Mouse (Mus musculus) stomach, postnatal 0 days (tissue): ENCODE measurements around the gene Shc2. TPM values are rescaled to one million over a fixed set of nuclear protein-coding genes. Genes with fewer than 3 reads are reported as not detected.

ENCODE experiments used
- ATAC-seq: fragments of 200-750 bp; cut with Nextera tagmentation; 2 replicates; pipeline ENCODE4 v1.8.0; 2017; ENCODE audit not compliant: low FRiP score, low TSS enrichment
- DNase-seq: peaks from one replicate; pipeline ENCODE4 v3.0.0-alpha.2; 2016; ENCODE audit warnings: low spot score
- H3K27ac ChIP-seq: fragments of 300-500 bp; sonication (generic); replicated peaks from 2 replicates; pipeline ENCODE4 v1.5.1; 2014; ENCODE audit warnings: mild to moderate bottlenecking, control low read depth
- H3K27me3 ChIP-seq: fragments of 300-500 bp; sonication (generic); 2 replicates; pipeline ENCODE4 v1.6.1; 2014; ENCODE audit warnings: low read length; ENCODE audit not compliant: control insufficient read depth, insufficient read depth
- H3K36me3 ChIP-seq: fragments of 300-500 bp; sonication (generic); 2 replicates; pipeline ENCODE4 v1.6.1; 2014; ENCODE audit warnings: low read length, mixed read lengths; ENCODE audit not compliant: control insufficient read depth, insufficient read depth
- H3K4me1 ChIP-seq: fragments of 300-500 bp; sonication (generic); replicated peaks from 2 replicates; pipeline ENCODE4 v1.6.1; 2014; ENCODE audit warnings: antibody characterized with exemption; ENCODE audit not compliant: control insufficient read depth, insufficient read depth
- H3K4me2 ChIP-seq: fragments of 300-500 bp; sonication (generic); replicated peaks from 2 replicates; pipeline ENCODE4 v1.6.1; 2014; ENCODE audit warnings: low read depth, mild to moderate bottlenecking, control low read depth, moderate library complexity
- H3K4me3 ChIP-seq: fragments of 300-500 bp; sonication (generic); 2 replicates; pipeline ENCODE4 v1.5.1; 2014; ENCODE audit warnings: low read depth, low read length, control low read depth
- H3K9ac ChIP-seq: fragments of 300-500 bp; sonication (generic); 2 replicates; pipeline ENCODE4 v1.6.1; 2014; ENCODE audit warnings: mild to moderate bottlenecking, low read length, control low read depth, mixed read lengths
- H3K9me3 ChIP-seq: fragments of 300-500 bp; sonication (generic); 2 replicates; pipeline ENCODE4 v1.6.1; 2016; ENCODE audit warnings: low read length; ENCODE audit not compliant: control insufficient read depth
- CTCF ChIP-seq: IDR thresholded peaks from 2 replicates; pipeline ENCODE4 v1.5.1; 2016; ENCODE audit warnings: antibody characterized with exemption, low read depth, mild to moderate bottlenecking, moderate library complexity
- EP300 ChIP-seq: optimal IDR thresholded peaks from 2 replicates; pipeline ENCODE3; 2016; ENCODE audit warnings: antibody characterized with exemption
- WGBS: fragments of 180-500 bp; shearing (Covaris S2); extraction: QIAGEN DNeasy Blood & Tissue Kit; methylation state at CpG from one replicate; pipeline ENCODE4 v1.1.7; 2014; 5-methylcytosine and 5-hydroxymethylcytosine counted together
- polyA plus RNA-seq: library from polyadenylated mRNA; unstranded; fragments of >200 nt; fragmentation: Nextera tagmentation; extraction: Ambion mirVana; gene quantifications from 2 replicates; pipeline ENCODE4 v1.2.1, GENCODE M21; 2015

Gene Shc2
- polyA plus RNA-seq, 1 experiment from 2014 or later: 2.7 TPM

DNA sequence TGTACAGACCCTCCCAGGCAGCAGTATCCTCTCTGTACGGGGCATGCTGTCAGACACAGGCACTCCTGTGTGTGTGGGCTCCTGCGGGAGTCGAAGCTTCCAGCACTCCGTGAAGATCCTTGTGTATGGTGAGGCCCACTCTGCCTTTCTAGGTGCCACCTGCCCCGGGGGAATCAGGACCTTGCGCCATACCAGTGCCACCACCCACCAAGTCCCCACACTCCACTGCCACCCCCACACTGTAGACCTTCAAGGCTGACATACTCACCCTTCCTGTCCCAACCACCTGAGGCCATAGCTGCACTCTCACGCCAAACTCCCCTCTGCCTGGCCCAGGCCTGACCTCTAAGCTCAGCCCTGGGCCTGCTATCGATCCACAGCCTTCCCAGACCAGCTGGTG, 27.3 kb upstream of the Shc2 start:
- Histone ChIP-seq H3K4me1 (0 out of 2 replicates have a peak, but pooled peaks cover 2% of the 10 kb centered on the region), H3K4me3 (no peak overlapping the region), H3K27me3 (no peaks in the 10 kb centered on the region), H3K4me2 (no peak overlapping the region), H3K9ac (no peak overlapping the region), H3K9me3 (no peaks in the 10 kb centered on the region), H3K36me3 (no peaks in the 10 kb centered on the region), H3K27ac (no peak overlapping the region)
- WGBS: 85% methylated on average over 8 of the region's 8 CpGs
- TF ChIP-seq CTCF (no peak), EP300 (no peak)
- DNase-seq (no peak), ATAC-seq (no peak)

DNA sequence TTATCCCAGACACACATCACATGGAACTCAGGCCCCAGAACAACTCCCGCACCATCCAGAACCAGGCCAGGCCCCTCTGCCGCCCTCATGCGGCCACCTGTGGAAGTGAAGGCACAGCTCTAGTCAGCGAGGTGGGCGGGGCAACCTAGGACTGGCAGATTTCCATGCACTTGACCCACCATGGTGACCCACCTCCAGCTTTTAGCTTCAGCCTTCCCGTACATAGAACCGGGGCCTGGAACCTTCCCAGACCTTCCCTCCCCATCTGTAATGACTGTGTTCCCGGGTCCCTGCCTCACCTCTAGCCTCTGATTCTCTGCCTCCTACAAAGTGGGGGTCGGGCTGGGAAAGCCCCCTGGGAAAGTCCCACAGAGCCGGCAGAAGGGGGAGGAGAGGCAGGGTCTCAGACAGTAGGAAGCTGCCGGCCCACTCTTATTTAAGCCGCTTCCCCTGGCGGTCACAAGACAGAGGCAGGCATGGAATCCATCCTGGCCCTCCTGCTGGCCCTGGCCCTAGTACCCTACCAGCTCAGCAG, 26.5 kb upstream of the Shc2 start, which contains the start of gene Madcam1:
Madcam1 (plus strand) TSS at position 429 of the 535 bp plus-strand sequence.
- no peak within 1 kb of the TSS for H3K9ac ChIP-seq
- no peak within 1 kb of the TSS for H3K4me3 ChIP-seq
- H3K27ac ChIP-seq: no peak within 1 kb of the TSS
- H3K4me2 ChIP-seq: no peak within 1 kb of the TSS
- H3K36me3 ChIP-seq: no peaks in the 10 kb centered on the region
- no peak for TF ChIP-seq EP300
- peak; percentile 93 for TF ChIP-seq CTCF
- H3K27me3 ChIP-seq: no peaks in the 10 kb centered on the region
- ATAC-seq (peak; percentile 16; the same call in 1 of the 2 replicates), DNase-seq (peak; percentile 84)
- no peaks in the 10 kb centered on the region for H3K9me3 ChIP-seq
- no peaks in the 10 kb centered on the region for H3K4me1 ChIP-seq
- 11% methylated on average over 13 of the region's 13 CpGs for WGBS

DNA sequence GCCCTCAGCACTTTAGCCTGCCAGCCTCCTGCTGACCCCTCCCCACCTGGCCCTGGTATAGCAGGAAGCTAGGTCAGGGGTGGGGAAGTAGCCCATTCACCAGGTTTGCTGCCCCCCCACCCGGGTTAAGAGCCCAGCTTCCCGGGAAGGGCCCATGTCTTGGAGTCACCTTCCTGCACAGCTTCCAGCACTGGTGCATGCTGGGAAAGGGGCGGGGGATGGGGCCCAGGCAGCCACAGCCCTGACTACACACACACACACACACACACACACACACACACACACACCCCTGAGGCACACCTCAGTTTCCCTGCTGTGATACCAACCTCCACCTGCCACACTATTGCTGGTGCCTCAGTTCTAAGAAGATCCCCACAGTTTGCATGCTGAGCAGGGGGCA, 24.1 kb upstream of the Shc2 start:
- no peaks in the 10 kb centered on the region for H3K4me1 ChIP-seq
- H3K36me3 ChIP-seq: no peaks in the 10 kb centered on the region
- TF ChIP-seq EP300 (no peak), CTCF (no peak)
- DNase-seq (peak; percentile 43), ATAC-seq (peak; percentile 33; the same call in 1 of the 2 replicates)
- 32% methylated on average over 3 of the region's 3 CpGs for WGBS
- H3K9me3 ChIP-seq: no peaks in the 10 kb centered on the region
- no peak overlapping the region for H3K9ac ChIP-seq
- no peak overlapping the region for H3K4me3 ChIP-seq
- no peak overlapping the region for H3K27ac ChIP-seq
- H3K4me2 ChIP-seq: no peak overlapping the region
- H3K27me3 ChIP-seq: no peaks in the 10 kb centered on the region

DNA sequence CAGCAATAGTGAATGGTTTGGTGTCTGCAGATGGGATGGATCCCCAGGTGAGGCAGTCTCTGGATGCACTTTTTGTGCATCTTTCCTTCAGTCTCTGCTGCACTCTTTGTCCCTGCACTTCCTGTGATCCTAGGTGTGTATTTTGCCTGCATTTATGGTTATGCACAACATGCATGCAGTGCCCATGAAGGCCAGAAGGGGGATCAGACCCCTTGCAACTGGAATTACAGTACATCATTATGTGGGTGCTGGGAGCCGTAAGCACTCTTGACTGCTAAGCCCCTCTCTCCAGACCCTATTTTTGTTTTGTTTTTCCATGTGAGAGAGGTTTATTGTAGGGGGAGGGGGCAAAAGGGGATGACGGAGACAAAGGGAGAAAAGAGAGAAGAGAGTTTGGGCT, 22.6 kb upstream of the Shc2 start:
- Histone ChIP-seq H3K27me3 (no peaks in the 10 kb centered on the region; the same call in 1 of the 2 replicates), H3K4me2 (no peak overlapping the region), H3K4me3 (no peak overlapping the region), H3K36me3 (no peaks in the 10 kb centered on the region), H3K9me3 (no peaks in the 10 kb centered on the region), H3K4me1 (no peaks in the 10 kb centered on the region), H3K9ac (no peak overlapping the region), H3K27ac (no peak overlapping the region)
- 76% methylated on average over 2 of the region's 2 CpGs for WGBS
- DNase-seq (peak; percentile 17), ATAC-seq (no peak)
- TF ChIP-seq CTCF (peak; percentile 58), EP300 (no peak)

DNA sequence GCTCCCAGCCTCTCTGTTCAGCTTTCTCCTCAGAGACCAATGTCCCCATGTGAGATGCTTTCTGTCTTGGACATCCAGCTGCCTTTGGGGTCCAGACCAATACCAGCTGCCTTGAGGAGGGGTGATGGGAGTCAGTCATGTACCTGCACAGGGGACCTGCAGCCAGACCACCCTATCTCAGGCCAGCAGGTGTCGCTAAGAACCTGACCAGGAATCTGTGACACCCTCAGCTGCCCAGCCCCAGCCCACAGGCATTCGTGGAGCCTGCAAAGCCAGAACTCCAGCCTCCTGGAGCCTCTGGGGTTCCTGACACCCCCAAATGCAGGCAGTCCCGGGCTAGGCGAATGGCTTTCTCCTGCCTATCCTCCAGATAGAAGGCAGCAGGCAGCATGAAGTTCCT, 21.1 kb upstream of the Shc2 start:
- Histone ChIP-seq H3K36me3 (no peaks in the 10 kb centered on the region), H3K9me3 (no peaks in the 10 kb centered on the region), H3K4me2 (no peak overlapping the region), H3K27me3 (no peaks in the 10 kb centered on the region; the same call in 1 of the 2 replicates), H3K4me3 (no peak overlapping the region), H3K27ac (no peak overlapping the region), H3K4me1 (no peaks in the 10 kb centered on the region), H3K9ac (no peak overlapping the region; the same call in 1 of the 2 replicates)
- 15% methylated on average over 4 of the region's 4 CpGs for WGBS
- TF ChIP-seq EP300 (no peak), CTCF (peak; percentile 62)
- ATAC-seq (no peak), DNase-seq (peak; percentile 54)

DNA sequence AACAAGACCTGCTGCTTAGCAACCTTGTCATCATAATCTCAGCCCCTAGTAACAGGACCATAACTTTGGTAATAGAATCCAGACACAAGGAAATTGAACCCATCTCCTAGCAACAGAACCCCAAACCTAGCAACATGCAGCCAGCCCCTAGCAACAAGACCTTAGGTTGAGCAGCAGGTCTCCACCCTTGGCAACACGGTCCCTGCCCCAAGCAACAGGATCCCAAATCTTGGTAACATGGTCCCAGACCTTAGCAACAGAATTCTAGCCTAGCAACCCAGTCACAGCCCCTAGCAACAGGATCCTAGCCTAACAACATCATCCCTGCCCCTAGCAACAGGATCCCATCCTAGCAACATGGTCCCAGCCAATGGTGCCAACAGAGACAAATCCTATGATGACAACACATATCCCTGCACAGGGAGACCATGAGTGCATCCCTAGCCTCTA, 17.3 kb upstream of the Shc2 start:
- no peak overlapping the region for H3K4me3 ChIP-seq
- H3K36me3 ChIP-seq: no peaks in the 10 kb centered on the region
- H3K27ac ChIP-seq: no peak overlapping the region
- H3K27me3 ChIP-seq: no peaks in the 10 kb centered on the region; the same call in 1 of the 2 replicates
- DNase-seq: no peak
- 47% methylated on average over 1 of the region's 1 CpGs for WGBS
- H3K9me3 ChIP-seq: no peaks in the 10 kb centered on the region
- no peak for ATAC-seq
- H3K4me1 ChIP-seq: no peaks in the 10 kb centered on the region
- H3K4me2 ChIP-seq: no peak overlapping the region
- H3K9ac ChIP-seq: no peak overlapping the region
- TF ChIP-seq CTCF: no peak
- no peak for TF ChIP-seq EP300
